Mouse (Mus musculus) MN1 (cell line): Measurements from ENCODE around the gene Poll.

Experiments used
- DNase-seq: peaks from one replicate; pipeline ENCODE4 v3.0.0-alpha.2; 2016; ENCODE audit warnings: low spot score

Gene Poll

DNA sequence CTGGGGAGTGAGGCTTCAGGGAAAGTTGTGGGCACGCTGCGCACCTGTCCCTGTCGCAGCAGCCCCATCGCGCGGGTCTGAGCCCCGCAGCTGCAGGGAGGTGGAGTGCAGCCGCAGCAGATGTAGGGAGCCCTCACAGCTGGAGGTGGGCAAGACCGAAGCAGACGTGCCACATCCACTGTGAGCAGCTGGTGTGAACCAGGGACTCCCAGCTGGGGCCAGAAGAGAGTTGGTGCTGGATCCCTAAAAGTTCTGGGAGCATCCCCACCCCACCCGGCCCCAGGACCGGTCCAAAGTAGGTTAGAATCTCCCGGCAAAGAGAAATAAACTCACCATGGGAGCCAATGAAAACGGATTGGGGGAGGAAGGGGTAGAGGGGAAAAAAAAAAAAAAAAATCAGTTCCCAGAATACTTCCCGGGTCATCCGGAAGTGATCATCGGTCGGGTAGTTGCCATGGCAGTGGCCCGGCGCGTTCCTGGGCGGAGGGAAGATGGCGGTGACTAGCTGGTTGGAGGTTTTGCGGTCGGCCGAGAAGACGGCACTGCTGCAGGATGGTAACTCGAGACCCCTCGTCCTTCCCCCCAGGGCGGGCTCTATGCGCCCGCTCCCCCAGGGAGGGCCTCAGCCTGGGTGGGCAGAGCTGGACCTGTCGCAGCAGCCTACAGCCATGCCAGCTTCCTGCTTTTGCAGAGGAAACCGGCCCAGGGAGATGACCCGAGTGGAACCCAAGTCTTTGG lies at the start of gene Poll, which contains the start of gene Gm17018:
TSS of gene Poll (minus strand) at position 379 of the 738 bp plus-strand sequence.
TSS of gene Gm17018 (plus strand) at position 463 of the 738 bp plus-strand sequence.
- peak; percentile 78 for DNase-seq

DNA sequence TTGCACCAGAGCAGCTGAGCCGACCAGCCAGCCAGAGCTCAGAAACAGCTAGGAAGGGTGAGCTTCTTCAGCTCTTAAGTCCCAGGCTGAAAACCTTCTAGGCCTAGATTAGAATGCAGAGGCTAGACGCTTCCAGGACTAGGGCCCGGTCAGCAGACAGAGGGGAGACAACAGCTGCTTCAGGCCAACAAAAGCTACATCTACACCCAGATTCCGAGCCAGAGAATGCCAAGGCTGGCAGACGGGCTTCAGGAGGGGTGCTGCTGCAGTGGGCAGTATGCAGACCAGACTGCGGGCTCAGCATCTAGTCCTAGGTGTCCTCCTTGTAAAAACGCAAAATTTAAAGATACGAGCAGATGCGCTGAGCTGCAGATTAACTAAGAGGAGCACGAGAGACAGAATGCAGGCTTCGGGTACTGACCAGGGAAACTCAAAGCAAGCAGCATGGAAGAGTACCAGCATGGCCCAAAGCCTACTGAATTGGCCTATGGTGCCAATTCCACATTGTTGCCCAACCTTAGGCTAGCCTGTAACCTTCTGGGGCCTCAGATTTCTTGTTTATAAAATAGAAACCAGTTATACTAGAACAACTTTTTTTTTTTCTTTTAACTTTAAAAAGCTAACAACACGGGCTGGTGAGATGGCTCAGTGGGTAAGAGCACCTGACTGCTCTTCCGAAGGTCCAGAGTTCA lies 48.5 kb upstream of the Poll start:
- no peak for DNase-seq

DNA sequence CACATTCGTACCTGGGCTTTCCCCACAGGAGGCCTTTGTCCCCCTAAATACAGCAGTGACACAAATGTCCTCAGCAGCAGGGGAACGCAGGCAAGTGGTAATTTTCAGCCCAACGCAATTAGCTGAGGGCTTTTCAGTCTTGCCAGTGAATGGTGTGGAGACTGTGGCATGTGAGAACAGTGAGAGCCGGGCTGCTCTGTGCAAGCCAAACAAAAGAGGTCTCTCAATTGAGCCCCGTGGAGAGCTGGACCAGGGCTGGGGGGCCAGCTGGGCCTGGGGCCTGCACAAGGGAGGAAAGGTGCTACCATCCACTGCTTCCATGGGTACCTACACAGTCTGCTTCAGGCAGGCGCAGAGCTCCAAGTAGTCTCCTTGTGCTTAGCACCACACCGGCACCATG lies 47.1 kb upstream of the Poll start:
- no peak for DNase-seq

DNA sequence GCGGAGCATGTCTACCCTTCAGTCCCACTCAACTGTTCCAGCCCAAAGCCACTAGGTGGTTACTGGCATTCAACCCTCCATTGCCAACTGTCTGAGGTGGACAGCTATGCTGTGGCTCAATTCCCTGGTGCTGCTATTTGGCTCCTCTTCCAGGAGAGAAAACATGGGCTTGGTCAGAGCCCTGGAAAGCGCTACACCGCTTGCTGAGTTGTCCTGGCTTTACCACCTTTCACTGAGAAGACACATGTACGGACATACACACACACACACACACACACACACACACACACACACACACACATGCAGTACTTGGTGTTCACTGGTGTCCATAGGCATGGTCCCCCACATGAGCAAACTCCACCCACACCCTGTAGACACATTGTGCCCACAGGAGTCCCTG lies 46.4 kb upstream of the Poll start:
- DNase-seq: no peak

DNA sequence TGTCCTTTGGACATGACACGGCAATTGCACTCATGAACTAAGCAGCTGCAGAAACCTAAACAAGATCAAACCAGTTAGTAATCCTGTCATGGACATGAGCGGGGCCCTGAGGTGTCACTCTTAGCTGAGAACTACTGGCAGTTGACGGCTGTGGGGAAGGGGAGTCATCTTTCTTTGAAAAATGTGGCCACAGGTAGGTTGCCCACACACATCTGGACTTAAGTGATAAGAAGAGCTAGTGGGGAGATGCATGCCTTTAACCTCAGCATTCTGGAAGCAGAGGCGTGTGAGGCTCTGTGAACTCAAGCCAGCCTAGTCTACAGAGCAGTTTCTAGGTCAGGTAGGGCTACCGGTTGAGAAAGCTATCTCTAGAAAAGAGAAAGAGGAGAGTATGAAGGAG lies 42.3 kb upstream of the Poll start:
- no peak for DNase-seq

DNA sequence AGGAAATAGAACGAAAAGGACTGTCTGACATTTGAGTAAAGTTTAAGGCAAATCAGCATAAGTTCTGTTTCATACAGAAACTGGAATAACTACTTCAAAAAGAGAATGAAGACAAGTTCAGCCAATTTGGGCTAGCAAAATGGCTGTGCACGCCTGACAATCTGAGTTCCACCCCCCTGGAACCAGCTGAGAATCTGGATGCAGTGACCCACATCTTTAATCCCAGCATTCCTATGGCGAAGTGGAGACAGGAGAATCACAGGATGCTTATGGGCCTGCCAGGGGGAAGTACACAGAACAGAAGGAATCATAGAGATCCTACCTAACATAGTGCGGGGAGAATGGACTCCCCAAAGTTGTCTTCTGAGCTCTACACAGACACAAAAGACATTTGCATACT lies 36.8 kb upstream of the Poll start:
- no peak for DNase-seq

DNA sequence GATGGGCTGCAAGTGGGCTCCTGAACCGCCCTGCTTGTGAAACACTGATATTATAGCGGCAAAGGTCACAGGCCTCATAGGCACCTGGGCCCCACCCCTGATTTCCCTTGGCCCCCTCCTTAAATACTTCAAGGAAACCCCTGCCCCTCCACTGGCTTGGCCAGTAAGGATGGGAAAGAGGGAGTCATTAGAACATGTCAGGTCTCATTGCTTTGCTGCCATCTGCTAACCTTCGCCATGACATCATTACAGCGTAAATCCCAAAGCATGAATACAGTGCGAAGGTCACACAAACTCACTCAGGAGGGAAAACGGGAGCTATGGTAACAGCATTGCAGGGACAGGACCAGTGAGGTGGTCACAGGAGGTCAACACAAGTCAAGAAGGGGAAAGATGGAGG lies 36.1 kb upstream of the Poll start:
- no peak for DNase-seq

DNA sequence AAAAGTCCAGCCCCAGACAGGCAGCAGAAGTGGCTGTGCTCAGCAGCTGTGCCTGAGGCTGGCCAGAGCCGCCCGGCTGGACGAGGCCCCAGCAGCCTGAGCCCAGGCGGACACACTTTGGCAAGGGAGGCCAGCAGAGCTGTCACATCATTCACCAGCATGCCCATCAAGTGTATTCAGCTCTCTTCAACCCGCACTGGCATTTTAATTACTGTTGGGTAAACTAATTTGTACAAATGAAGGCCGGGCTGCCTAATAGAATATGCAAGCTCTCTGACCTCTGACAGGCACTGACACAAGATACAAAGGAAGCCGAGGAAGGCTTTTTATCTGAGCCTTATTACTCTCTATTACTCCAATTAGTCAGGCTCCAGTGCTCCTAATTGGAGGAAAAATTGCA lies 35.7 kb upstream of the Poll start:
- DNase-seq: peak; percentile 19

DNA sequence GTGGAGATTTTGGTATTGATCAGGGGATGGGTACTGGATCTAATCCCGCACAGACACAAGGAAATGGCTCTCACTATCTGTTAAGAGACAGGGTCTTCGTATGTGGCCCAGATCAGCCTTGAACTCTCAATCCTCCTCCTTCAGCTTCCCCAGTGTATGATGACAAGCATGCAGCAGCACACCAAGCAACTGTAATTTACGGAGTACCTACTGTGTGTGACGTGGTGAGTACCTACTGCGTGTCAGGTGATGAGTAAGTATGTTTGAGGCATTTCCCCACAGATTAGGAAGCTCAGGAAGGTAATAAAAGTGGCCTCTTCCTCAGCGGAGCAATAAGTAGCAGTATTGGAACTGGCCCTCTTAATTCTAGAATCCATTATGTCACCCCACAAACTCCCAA lies 35.1 kb upstream of the Poll start:
- no peak for DNase-seq

DNA sequence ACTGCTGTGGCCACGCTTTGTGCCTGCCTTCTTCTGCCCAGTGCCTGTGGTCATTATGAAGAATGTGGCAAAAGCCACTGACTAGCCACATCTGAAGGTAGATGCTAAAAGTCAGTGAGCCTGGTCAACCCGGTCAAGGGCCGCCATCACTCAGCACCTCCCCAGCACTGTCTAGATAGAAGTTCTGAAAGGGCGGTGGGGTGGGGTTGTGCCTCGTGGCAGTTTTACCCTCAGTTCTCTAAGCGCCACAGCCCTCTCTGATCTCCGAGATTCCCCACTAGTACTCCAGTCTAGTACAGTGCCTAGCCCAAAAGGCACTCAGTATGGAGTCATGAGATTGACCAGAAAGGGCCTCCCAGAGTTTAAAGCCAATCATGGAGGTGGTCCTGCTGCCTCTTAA lies 33.7 kb upstream of the Poll start:
- no peak for DNase-seq

DNA sequence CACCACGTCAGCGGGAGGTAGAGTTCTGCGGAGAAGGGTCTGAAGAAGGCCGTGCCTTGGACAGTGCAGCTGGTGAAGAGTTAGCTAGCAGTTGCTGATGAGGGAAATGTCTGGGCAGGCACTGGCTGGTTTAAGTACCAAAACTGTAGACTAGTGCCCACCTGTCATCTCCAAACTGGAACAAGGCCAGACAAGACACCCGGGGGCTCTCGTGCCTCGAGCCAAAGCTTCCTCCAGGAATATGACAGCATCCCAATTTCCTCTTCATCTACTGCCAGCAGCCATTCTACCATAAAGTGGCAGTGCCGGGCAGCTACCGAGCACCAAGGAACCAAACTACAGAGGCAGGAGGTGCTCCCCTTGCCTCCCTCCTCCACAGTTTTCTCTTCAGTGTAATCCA lies 32.6 kb upstream of the Poll start:
- DNase-seq: no peak

DNA sequence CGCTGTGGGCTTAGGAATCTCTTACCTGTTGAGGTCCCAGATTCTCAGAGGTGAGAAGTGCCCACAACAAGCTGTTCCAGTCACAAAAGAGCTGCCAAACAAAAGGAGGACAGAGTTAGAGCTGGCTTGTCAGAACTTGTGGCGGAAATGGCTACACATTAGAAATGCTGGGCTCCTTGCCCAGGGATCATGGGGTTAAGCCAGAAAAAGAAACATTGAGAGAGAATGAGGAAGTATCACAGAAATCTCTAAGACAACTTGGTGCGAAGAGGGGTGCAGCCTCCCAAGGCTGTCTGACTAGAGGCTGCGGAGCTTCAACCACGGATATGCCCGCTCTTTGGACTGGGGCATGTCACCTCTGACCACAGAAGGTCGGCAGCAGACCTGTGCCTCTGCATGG lies 31.4 kb upstream of the Poll start:
- DNase-seq: no peak

DNA sequence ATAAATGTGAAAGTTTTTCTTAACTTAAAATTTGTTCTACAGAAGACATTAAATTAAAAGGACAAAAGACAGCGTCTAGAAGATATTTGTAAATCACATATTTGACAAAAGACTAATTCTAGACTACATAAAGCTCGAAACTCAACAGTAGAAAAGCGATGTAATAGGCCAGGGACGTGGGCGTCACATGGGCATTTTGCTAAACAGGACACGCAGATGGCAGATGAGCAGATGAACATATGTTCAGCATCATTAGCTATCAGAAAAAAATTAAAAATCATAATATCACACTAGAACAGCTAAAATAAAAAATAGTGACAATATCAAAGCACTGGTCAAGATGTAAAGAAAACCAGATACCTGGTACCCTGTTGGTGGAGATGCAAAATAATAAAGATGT lies 29.4 kb upstream of the Poll start:
- no peak for DNase-seq

DNA sequence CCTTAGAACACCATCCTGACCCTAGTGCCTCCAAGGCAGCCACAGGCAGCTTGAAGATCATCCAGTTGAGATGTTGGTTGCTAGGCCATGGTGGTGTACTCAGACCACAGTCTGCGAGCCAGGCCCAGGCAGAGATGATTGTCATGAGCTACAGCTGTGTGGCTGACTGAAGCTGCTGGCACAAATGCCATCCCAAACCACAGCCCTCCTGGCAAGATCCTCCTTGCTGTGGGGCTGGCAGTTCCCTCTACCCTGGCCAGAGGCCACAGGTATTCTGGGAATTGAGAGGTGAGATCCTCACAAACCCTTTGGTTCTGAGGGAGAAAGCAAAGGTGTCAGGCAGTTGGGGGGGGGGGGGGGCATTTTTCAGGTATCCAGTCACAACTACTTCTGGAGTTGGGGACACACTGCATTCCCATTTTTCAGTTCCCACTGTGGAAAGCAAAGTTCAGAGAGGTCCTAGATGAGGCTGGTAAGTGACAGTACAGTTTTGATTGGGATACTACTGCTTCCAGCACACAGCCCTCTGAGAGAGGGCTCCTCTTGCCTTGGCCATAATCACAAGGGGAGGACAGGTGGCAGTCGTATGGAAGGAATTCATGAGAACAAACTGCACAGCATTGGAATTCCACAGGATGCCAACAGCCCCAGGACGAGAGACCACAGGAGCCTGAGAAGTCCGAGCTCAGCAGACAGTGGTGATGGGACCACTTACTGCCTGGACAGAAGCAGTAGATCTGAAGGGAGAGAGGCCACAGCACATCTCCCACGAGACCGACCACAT lies 27.4 kb upstream of the Poll start:
- no peak for DNase-seq

DNA sequence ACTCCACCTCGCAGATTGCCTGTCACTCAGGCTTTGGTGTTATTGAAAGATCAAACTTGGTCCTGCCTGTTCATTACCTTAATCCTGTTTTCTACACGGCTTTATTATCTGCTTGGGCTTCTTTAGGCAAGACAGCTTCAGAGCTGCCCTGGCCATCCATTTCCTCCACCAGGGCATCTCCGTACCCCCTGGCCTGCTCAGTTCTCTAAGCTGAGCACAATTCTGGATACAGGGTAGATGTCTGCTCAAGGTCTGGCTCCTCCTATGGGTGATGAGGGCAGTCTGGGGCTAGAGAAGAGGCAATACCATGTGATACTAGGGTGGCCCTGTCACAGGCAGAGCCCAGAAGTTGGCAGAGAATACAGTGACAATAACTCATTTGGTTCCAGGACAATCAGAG lies 26.5 kb upstream of the Poll start:
- DNase-seq: no peak

DNA sequence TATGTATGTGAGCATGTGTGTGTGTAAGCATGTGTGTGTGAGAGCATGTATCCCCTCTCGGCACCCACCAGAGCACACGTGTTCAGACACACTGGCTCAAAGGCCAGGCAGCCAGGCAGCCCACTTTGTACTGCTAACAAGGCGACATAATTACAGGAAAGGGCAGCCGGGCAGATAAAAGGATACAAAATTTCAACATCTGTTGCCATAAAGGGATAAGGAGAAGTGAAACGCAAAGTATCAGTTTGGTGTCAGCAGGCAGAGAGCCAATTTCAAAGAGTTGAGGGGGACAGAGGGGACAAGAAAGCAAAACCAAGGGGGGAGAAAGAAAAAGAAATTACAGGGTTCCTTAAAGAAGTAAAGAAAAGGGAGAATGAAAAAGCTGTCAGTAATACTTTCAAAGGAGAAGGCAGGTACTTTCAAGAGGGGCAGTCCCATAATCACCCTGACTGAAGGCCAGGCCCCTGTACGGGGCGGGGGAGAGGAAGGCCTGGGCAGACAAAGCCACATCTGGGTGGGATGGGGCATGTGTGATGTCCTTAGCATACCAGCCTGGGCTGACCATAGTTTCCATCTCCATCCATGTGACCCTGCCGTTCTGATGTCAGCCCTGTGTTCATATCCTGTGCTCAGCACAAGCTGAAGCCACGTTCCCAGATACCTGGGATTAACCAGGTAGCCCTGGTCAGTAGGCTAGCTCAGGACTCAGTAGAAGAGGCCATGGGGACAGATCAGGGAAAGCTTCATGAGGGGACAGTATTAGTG lies 24.7 kb upstream of the Poll start:
- DNase-seq: no peak

DNA sequence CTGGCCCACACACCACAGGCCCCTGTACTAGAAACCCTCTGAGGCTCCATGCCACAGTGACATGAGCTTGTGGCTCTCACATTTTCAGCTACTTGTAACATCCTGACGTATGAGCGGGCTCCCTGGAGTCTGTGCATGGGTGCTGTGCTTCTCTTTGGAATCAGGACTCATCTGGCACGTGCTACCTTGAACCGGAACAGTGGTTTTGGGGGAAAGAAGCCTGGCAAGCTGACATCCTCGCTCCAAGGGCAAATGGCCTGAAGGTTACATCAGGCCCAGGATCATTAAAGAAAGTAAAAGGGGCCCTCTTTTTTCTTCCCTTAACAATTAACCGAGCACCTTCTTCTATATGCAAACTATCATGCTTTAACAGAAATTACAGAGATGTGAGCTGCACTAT lies 22.8 kb upstream of the Poll start:
- DNase-seq: no peak

DNA sequence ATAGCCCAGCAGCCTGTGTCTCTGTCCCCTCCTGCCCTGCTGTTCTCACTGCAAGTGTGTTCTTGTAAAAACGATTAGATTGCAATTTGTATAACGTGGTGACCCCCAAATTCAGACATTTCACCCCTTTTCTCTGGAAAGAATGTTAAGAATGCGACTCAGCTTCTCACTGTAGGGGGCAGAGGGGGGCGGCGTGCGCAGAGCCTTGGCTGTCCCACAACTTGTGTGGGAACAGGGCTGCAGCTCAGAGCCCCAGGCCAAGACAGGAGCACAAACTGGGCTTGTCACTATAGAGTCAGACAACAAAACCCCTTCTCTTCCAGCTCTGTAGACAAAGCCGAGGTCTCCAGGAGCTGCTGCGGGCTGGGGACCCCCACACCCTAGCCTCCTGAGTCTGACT lies 21.8 kb upstream of the Poll start:
- no peak for DNase-seq

DNA sequence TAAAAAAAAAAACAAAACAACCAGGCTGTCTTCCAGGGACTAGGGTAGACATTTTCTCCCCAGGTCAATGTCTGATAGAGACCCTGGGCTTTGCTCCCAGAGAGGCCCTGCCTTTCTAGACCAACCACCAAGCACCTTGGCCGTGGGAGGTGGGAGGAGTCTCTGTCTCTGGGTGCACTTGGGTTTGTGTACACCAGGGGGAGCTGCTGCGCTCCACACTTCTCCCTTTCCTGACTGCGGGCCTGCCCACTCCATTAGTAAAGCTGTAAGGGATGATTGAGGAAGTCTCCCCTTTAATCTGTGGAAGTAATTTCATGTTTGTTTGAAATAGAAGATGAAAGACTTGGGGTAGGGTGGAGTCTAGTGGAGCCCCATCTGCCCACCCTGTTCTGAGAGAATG lies 20.9 kb upstream of the Poll start:
- no peak for DNase-seq

DNA sequence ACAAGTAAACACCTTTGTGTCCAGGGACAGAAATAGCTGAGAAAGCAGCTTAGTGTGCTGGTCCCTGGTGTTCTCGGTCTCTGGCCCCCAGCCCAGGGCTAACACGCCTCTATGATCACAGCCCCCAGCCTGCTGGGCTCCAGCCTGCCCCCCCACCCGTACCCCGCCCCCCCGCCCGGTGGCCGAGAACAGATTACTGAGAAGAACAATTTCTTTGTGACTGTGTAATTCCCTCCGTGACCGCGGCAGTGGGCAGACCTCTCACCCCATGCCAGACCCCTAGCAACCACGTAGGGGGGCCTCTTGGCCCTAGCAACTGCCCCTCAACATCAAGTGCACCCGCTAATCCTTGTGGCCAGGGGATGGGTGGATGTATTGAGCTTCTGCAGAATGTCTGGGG lies 19.9 kb upstream of the Poll start:
- no peak for DNase-seq

DNA sequence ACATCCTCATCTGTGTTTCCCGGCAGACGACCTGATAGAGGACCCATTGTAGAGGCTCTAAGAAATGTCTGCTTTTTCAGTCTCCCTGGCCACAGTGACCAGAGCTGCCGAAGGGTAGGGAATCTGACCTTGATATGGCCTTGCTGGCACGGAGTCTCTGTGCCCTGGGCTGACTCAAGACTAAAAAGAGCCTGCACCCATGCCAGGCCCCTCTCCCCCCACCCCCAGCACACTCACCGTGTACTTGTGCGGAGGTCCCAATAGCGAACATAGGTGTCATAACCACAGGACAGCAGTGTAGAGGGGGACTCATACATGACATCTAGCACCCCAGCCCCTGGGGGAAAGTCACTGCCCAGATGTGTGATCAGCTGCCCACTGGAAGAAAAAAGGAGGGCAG lies 19.1 kb upstream of the Poll start:
- no peak for DNase-seq

DNA sequence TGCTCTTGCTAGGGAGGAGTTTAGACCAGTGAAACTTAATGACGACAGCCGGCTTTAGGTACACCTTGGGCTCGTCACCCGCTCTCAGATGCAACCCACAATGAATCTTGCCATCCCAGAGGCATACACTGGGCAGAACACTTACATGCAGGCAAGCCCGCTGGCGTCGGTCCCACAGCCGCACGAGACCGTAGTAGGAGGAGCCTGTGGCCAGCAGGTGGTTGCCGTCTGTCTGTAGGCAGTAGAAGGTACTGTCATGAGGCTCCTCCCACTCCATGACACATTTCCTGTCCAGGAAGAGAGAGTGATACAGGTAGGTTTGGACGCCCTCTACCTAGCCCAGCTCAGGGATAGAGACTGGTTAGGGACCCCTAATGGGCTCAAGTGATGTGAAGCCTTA lies 18.6 kb upstream of the Poll start:
- no peak for DNase-seq
